ENCODE assay signal across 21 mouse cellular contexts in genomic region chr12:40891168-40891567, GRCm38 (mm10).
DNase-seq lines count a peak whose midpoint lies in the region; ATAC-seq lines count a peak whose summit lies in the region.
"Had no signal": no experiment of that assay in that cellular context is flagged by ENCODE, and none has a peak within 500 bp of the region (broad histone marks: within the 10 kb centered on the region; RNA-seq: fewer than 3 reads in every experiment).

No protein-coding gene starts in this region.

- 0 out of 2 replicates have a peak overlapping the region, but pooled peaks have one; percentile 8 for H3K4me2 ChIP-seq in liver, embryonic 13.5 days
- H3K4me2 ChIP-seq in liver, embryonic 16.5 days (ENCODE audit: low read depth, low read length), result no peak overlapping the region
- H3K4me2 ChIP-seq: forebrain, embryonic 12.5 days; forebrain, embryonic 15.5 days; heart, embryonic 11.5 days; hindbrain, embryonic 12.5 days; hindbrain, embryonic 15.5 days had no signal

- H3K27me3 ChIP-seq in liver, embryonic 13.5 days, result no peaks in the 10 kb centered on the region
- no peaks in the 10 kb centered on the region for H3K27me3 ChIP-seq in liver, embryonic 16.5 days (ENCODE audit: control insufficient read depth, insufficient read depth, low read depth, low read length)
- no peaks in the 10 kb centered on the region for H3K27me3 ChIP-seq in midbrain, embryonic 10.5 days (ENCODE audit: low read depth, poor library complexity, severe bottlenecking)
- H3K27me3 ChIP-seq: forebrain, embryonic 12.5 days; forebrain, embryonic 15.5 days; hindbrain, embryonic 12.5 days; hindbrain, embryonic 15.5 days had no signal

- no peaks in the 10 kb centered on the region for H3K36me3 ChIP-seq in liver, embryonic 13.5 days
- no peaks in the 10 kb centered on the region for H3K36me3 ChIP-seq in liver, embryonic 16.5 days (ENCODE audit: control insufficient read depth, insufficient read depth)
- H3K36me3 ChIP-seq in midbrain, embryonic 10.5 days, result no peaks in the 10 kb centered on the region
- H3K36me3 ChIP-seq: forebrain, embryonic 12.5 days; forebrain, embryonic 15.5 days; hindbrain, embryonic 12.5 days; hindbrain, embryonic 15.5 days had no signal

- no peak overlapping the region for H3K4me3 ChIP-seq in liver, embryonic 13.5 days (replicated peaks)
- no peak overlapping the region for H3K4me3 ChIP-seq in liver, embryonic 16.5 days (ENCODE audit: low read depth, low read length)
- H3K4me3 ChIP-seq in midbrain, embryonic 10.5 days, result no peak overlapping the region
- H3K4me3 ChIP-seq: forebrain, embryonic 12.5 days; forebrain, embryonic 15.5 days; hindbrain, embryonic 12.5 days; hindbrain, embryonic 15.5 days had no signal

- H3K9me3 ChIP-seq in liver, embryonic 13.5 days (replicated peaks), result no peaks in the 10 kb centered on the region
- H3K9me3 ChIP-seq in liver, embryonic 16.5 days (replicated peaks; ENCODE audit: control insufficient read depth, low read length), result no peaks in the 10 kb centered on the region
- H3K9me3 ChIP-seq in midbrain, embryonic 10.5 days (replicated peaks), result no peaks in the 10 kb centered on the region
- H3K9me3 ChIP-seq: forebrain, embryonic 12.5 days; forebrain, embryonic 15.5 days; hindbrain, embryonic 12.5 days; hindbrain, embryonic 15.5 days had no signal

- H3K27ac ChIP-seq in liver, embryonic 13.5 days, result peak overlapping the region; percentile 76
- H3K27ac ChIP-seq in liver, embryonic 16.5 days (ENCODE audit: low read length), result peak overlapping the region; percentile 43; the same call in 1 of the 2 replicates
- no peak overlapping the region for H3K27ac ChIP-seq in midbrain, embryonic 10.5 days (replicated peaks)
- H3K27ac ChIP-seq: forebrain, embryonic 12.5 days; forebrain, embryonic 15.5 days; hindbrain, embryonic 12.5 days; hindbrain, embryonic 15.5 days had no signal

- H3K9ac ChIP-seq in liver, embryonic 13.5 days, result peak overlapping the region; percentile 26; the same call in 1 of the 2 replicates
- no peak overlapping the region for H3K9ac ChIP-seq in liver, embryonic 16.5 days (ENCODE audit: low read depth, low read length)
- H3K9ac ChIP-seq: forebrain, embryonic 12.5 days; forebrain, embryonic 15.5 days; hindbrain, embryonic 12.5 days; hindbrain, embryonic 15.5 days had no signal

- H3K4me1 ChIP-seq in liver, embryonic 13.5 days (replicated peaks), result peaks cover 67% of the 10 kb centered on the region
- peaks cover 51% of the 10 kb centered on the region for H3K4me1 ChIP-seq in liver, embryonic 16.5 days (ENCODE audit: control insufficient read depth, low read depth, low read length)
- H3K4me1 ChIP-seq in midbrain, embryonic 10.5 days, result peaks cover 3% of the 10 kb centered on the region; the same call in 1 of the 2 replicates
- H3K4me1 ChIP-seq: forebrain, embryonic 12.5 days; forebrain, embryonic 15.5 days; hindbrain, embryonic 12.5 days; hindbrain, embryonic 15.5 days had no signal

- peak; percentile 22 for DNase-seq in heart, adult 11 months
- DNase-seq in heart, adult 18-20 months, result no peak
- peak; percentile 57 for DNase-seq in c-Kit-positive CD71-positive TER-119-positive erythroid progenitor cells, embryonic 14.5 days (ENCODE audit: low spot score)
- DNase-seq in liver, embryonic 13.5 days, result no peak
- DNase-seq in midbrain, embryonic 10.5 days (ENCODE audit: low spot score), result no peak
- DNase-seq in lung, postnatal 14 days, result no peak
- DNase-seq in ovary, postnatal 36 days (ENCODE audit: low spot score), result no peak
- DNase-seq: adrenal gland, adult 8-10 months; adrenal gland, postnatal 25 days; cerebellum, adult 11-12 months; cerebellum, adult 8-10 months; cerebellum, postnatal 10 days; cerebellum, postnatal 36 days; gastrocnemius, postnatal 25 days had no signal

- ATAC-seq in liver, embryonic 13.5 days (ENCODE audit: low read depth), result peak; percentile 10; the same call in 1 of the 2 replicates
- ATAC-seq in liver, embryonic 16.5 days (ENCODE audit: low read depth), result peak; percentile 17; the same call in 1 of the 2 replicates
- ATAC-seq: activated CD4-positive, CD25-positive, alpha-beta regulatory T cell, adult 4 months; forebrain, embryonic 15.5 days had no signal

Comparison
In these comparisons a context has a peak if more than half of its experiments do, and no peak if none do; other contexts are left out.
1. DNase-seq: peak in heart, adult 11 months (single experiment) and c-Kit-positive CD71-positive TER-119-positive erythroid progenitor cells, embryonic 14.5 days (single experiment); none in heart, adult 18-20 months (0 of 2), liver, embryonic 13.5 days (single experiment), midbrain, embryonic 10.5 days (single experiment), lung, postnatal 14 days (single experiment) and ovary, postnatal 36 days (single experiment).